Mouse (Mus musculus) regulatory T cell (primary cell): ENCODE measurements around the gene Prkar1a.

Experiments used
- in situ Hi-C: fragments of 300-600 bp; cut with MboI, MseI; formaldehyde crosslinking; loops from one replicate; pipeline ENCODE4 v1.15.1; 2025; ENCODE audit warnings: high pct_unique_total_duplicates

The Prkar1a gene

DNA sequence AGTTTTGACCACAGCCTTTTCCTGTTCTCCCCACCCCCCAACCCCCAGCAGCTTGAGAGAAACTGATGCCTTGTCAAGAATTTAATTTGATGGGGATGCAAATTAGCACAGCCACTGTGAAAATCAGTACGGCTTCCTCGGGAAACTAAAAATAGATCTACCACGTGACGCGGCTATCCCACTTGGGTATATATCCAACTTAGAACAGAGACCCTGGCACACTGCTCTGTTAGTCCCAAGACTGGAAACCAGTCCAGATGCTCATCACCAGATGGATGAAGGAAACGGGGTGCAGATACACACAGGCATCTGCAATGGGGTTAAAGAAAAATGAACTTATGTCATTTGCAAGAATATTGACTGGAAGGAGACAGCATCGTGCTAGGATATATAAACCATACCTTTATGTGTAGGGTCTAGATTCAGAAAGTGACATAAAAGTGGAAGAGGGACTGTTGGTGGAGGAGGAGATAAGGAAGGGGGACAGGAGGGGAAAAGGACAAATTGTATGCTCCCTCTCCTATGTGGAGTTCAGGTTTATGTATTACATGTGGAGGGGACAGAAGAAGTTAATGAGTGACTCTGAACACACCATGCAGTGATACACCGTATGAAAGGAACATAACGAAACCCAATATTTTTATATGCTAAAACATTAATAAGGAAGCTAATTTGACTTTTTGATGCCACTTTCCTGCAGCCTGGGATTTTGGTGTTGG lies 56.3 kb downstream of the Prkar1a start:
- in situ Hi-C loops: no loop called here

DNA sequence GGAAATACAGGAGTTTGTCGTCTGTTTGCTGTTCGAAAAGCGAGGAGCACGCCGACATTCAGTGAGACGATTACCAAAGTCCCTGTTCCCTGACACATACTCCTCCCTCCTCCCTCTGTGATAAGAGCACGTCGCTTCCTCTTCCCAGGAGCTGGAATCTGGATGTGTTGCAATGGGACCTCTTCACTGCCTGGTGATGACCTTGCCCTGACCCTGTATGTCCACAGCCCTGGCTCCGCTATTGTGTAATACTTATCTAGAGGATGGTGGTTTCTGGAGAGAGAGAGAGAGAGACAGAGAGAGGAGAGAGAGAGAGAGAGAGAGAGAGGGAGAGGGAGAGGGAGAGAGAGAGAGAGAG lies 56.8 kb downstream of the Prkar1a start:
- in situ Hi-C loops: no loop called here

DNA sequence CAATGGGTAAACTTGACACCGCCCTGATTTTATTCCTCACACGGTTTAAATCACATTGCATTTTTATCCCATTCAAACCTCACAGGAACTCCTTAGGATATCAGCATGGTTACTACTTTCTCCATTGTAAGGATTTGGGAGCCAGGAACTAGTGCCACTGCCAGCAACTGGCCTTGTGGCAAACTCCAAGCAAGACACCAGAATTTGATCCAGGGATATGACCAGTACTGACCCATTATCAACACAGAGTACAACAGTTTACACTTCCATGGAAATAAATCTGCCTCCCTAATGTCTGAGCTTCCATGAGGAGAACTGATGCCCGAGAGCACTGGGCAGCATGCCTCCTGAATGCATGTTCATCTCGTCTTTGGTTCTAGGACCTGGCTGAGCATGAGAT lies 57.4 kb downstream of the Prkar1a start:
- in situ Hi-C loops: no loop called here

DNA sequence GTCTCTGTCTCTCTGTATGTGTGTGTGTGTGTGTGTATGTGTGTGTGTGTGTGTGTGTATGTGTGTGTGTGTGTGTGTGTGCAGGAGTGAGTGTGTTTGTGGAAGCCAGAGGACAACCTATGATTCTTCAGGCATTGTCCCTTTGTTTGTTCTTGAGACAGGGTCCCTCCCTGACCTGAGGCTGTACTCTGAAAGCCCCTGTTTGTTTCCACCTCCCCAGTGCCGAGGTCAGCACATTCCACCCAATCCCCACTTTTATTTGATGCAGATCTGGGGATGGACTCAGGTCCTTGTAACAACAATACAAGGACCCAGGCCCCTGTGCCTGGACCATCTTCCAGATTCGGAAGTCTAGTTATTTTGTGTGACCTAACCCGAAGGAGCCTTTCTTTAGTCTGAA lies 58.2 kb downstream of the Prkar1a start:
- in situ Hi-C loops: no loop called here

DNA sequence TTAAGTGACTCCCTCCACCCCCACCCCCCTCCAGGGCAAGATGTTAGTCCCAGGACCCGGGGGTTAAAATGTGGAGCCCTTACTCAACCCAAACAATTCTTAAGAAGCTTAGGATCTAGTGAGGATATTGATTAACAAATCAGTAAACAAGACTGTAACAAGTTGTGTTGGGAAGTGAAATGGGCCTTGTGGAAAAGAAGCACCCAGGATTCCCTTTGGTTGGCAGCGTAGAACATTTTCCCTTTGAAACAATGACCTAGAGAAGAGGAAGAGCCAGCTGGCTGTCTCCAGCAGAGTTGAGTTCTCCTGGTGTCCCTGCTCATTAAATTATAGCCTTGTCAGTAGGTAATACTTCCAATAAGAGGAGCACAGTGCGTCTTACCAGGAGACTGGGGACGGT lies 59.6 kb downstream of the Prkar1a start:
- in situ Hi-C loops: no loop called here

DNA sequence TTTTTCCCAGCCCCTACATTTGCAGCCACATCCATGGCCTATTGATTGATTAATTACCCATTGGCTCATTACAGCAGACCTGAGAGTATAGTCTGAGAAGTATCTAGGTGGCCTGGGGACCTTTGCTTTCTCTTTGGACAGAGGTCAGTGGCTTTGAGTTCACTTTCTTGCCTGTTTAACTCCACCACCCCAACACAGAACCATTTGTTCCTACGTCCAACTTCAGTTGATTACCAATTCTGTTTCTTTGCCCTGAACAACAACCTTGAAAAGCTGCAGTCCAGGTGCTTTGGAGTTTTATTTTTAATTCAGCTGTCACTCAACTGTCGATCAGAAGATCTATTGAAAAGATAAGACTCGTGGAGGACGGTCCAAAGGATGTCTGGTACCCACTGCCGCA lies 60.3 kb downstream of the Prkar1a start:
- in situ Hi-C loops: no loop called here

DNA sequence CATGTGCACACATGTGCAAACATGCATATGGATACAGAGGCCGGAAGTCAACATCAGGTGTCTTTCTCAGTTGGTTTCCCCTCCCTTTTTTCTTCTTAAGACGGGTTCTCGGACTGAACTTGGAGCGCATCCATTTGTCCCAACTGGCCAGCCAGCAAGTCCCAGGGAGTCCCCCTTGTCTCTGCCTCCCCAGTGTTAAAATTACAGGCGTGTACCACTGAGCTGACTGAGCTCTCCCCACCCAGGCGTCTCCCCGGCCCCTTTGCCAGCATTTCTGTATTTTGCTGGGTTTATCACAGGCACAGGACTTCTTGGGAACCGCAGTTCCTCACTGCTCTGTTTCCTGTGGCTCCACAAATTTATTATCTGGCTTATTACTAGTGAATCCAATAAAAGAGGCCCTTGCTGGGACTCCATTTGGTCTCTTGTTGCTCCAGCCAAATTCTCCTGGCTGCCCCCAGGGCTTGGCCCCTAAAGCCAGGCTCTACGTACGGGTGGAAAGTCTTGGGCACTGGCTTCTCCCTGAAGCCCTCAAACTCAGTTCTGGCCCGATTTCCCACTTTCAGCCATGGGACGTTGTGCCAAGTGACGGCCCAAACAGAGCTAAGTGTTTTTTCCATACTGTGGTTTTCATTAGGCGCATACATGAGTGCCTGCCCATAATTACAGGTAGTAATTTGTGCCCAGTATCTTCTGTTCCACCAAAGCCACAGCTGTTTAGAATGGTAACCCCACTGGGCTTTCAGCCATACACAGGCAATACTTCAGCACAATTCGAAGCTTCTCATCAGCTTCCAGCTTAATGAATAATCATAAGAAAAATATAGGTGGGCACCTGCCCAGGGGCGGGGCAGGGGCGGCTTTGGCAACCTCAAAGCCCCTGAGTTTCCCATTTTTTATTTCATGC lies 65.4 kb downstream of the Prkar1a start:
- in situ Hi-C loops: no loop called here

DNA sequence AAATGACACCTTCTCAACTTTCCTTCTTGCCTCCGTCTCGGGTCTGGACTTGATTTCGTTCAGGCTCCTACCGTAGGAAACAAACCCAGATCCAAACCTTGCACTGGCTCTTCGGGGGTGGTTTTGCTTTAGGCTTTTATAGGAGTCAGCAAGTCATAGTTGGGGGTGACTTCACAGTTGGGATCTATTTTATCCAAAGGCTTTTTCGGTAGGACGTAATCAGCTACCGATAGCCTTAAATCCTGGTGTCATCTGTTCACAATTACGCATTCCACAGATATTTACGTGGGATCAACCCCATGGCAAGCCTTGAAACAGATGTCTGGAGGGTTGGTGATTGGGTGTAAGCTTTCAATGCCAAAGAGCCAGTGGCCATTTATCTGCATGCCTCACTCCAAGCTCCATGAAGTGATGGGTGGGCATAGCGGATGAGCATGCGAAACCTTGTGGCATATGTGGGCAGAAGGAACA lies 66.1 kb downstream of the Prkar1a start:
- in situ Hi-C loops: no loop called here

DNA sequence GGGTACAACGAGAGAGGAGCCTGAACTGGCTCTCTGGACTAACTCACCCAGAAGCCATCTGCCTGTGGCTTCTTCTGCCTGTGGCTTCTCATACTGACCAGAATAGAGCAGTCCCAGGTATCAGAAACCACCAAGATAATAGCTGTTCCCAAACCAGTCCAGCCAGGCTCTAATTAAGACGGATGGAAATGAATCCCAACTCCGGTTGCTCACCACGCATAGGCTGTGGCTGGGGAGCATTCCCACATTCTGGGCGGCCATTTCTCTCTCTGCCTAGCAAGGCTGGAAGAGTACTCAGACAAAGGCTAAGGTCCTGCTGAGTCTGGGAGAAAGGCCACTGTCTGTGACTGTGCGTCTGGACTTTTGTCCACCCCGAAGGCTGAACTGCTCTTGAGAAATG lies 67.8 kb downstream of the Prkar1a start:
- in situ Hi-C loops: no loop called here

DNA sequence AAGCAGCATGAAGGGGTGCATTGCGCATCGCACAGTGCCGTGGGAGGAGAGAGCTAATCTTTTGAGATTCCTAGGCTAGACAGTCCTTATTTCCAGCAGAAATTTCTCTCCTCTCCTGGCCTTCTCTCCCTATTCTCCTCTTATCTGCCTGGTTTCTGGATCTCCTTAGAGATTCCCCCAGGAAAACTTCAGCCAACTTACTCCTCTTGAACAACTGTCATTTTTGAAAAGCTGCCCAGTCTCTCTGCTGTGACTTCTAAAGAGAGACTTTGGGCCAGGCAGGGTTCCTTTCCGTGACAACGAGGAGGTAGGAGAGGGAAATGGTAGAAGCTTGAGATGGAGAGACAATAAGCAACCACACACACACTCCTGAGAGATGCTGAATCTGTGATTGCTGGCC lies 68.2 kb downstream of the Prkar1a start:
- in situ Hi-C loops: no loop called here

DNA sequence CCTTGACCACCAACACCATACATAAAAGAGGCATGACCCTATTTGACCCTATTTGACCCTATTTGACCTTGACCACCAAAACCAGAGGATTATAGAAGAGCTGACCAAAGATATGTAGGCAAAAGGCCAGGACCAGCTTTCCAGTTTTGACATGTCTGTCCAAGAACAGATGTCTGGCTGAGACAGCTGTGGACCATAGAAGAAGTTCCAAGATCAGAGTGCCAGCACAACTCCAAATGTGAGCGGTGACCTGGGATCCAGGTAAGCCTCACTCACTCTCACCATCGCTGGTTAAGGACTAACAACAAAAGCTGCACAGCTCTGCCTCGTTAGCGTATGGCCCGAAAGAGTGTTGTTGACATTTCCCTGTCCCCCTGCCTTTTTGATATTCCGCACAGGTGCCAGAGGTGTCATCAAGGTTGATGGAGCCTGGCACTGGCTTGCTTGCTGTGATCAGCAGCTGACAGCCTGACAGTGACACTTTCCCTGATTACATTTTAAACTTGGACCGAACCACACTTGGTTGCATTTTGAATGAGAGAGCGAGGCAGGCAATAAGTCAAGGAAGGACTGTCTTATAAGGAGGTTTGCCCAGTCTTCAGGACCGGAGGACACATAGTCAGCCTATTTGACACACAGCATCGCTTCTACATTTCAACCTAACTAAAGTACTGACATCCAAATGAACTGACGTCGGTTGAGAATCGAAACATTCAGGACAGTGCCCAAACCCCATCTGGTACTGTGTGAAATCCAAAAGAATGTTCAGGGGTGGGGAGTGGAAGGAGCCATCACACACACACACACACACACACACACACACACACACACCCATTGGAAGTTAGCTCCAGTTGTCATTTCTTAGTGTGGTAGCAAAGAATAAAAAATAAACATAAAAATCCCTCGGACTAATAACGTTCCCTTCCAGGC lies 69.0 kb downstream of the Prkar1a start:
- in situ Hi-C loops: no loop called here
